Mouse (Mus musculus) midbrain, embryonic 14.5 days (tissue): ENCODE measurements around the gene Apbb1. TPM values are rescaled to one million over a fixed set of nuclear protein-coding genes. Genes with fewer than 3 reads are reported as not detected.

ENCODE experiments used
- ATAC-seq: fragments of 200-750 bp; cut with Nextera tagmentation; 2 replicates; pipeline ENCODE4 v1.8.0; 2017; ENCODE audit warnings: moderate number of reproducible peaks, moderate library complexity; ENCODE audit not compliant: low FRiP score, low TSS enrichment
- DNase-seq: peaks from one replicate; pipeline ENCODE4 v3.0.0-alpha.2; 2015
- H3K27ac ChIP-seq: fragments of 300-500 bp; sonication (generic); replicated peaks from 2 replicates; pipeline ENCODE4 v1.5.1; 2014; ENCODE audit warnings: mild to moderate bottlenecking, low read depth, low read length, moderate library complexity
- H3K27me3 ChIP-seq: fragments of 300-500 bp; sonication (generic); 2 replicates; pipeline ENCODE4 v1.6.1; 2014; ENCODE audit warnings: low read length, control low read depth, mixed read lengths; ENCODE audit not compliant: control insufficient read depth, insufficient read depth
- H3K36me3 ChIP-seq: fragments of 300-500 bp; sonication (generic); 2 replicates; pipeline ENCODE4 v1.6.1; 2014; ENCODE audit warnings: low read length, control low read depth; ENCODE audit not compliant: control insufficient read depth, insufficient read depth
- H3K4me1 ChIP-seq: fragments of 300-500 bp; sonication (generic); 2 replicates; pipeline ENCODE4 v1.6.1; 2014; ENCODE audit warnings: mild to moderate bottlenecking, antibody characterized with exemption, low read length, control low read depth; ENCODE audit not compliant: control insufficient read depth, insufficient read depth
- H3K4me2 ChIP-seq: fragments of 300-500 bp; sonication (generic); 2 replicates; pipeline ENCODE4 v1.6.1; 2014; ENCODE audit warnings: mild to moderate bottlenecking, low read length, moderate library complexity
- H3K4me3 ChIP-seq: fragments of 300-500 bp; sonication (generic); replicated peaks from 2 replicates; pipeline ENCODE4 v1.5.1; 2014; ENCODE audit warnings: low read depth, low read length
- H3K9ac ChIP-seq: fragments of 300-500 bp; sonication (generic); replicated peaks from 2 replicates; pipeline ENCODE4 v1.6.1; 2014; ENCODE audit warnings: mild to moderate bottlenecking, low read length, moderate library complexity
- H3K9me3 ChIP-seq: fragments of 300-500 bp; sonication (generic); 2 replicates; pipeline ENCODE4 v1.6.1; 2016; ENCODE audit warnings: low read length, control low read depth, mixed read lengths; ENCODE audit not compliant: control insufficient read depth
- WGBS: fragments of 180-500 bp; shearing (Covaris S2); extraction: QIAGEN DNeasy Blood & Tissue Kit; methylation state at CpG from one replicate; pipeline ENCODE4 v1.1.7; 2014; 5-methylcytosine and 5-hydroxymethylcytosine counted together
- polyA plus RNA-seq: library from polyadenylated mRNA; unstranded; fragments of >200 nt; fragmentation: Nextera tagmentation; extraction: Ambion mirVana; gene quantifications from 2 replicates; pipeline ENCODE4 v1.2.1, GENCODE M21; 2014

Apbb1 gene
- polyA plus RNA-seq, 1 experiment from 2014 or later = 227 TPM

DNA sequence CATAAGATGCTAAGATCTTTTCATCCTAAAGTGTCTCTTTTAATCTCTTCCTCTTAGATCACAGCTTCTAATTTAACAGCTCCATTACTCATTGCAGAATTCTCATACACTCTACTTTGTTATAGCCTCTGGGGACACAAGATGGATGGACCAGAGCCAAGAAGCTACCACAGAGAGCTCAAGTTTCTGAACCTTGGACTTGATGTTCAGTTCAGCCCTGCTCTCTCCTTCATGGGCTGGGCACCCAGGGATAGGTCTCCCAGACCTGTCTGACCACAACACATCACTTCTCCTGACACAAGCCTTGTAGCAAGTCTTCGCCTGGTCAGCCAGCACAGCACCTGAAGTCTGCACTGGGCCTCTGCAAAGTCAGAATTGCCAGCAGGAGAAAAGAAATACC lies 32.9 kb upstream of the Apbb1 start:
- Histone ChIP-seq H3K36me3 (peaks cover 96% of the 10 kb centered on the region), H3K27ac (no peak overlapping the region), H3K4me2 (no peak overlapping the region), H3K27me3 (no peaks in the 10 kb centered on the region), H3K9me3 (no peaks in the 10 kb centered on the region), H3K4me1 (no peaks in the 10 kb centered on the region), H3K4me3 (no peak overlapping the region), H3K9ac (no peak overlapping the region)
- DNase-seq = no peak
- ATAC-seq = no peak
- 97% methylated on average over 1 of the region's 1 CpGs for whole genome bisulfite sequencing

DNA sequence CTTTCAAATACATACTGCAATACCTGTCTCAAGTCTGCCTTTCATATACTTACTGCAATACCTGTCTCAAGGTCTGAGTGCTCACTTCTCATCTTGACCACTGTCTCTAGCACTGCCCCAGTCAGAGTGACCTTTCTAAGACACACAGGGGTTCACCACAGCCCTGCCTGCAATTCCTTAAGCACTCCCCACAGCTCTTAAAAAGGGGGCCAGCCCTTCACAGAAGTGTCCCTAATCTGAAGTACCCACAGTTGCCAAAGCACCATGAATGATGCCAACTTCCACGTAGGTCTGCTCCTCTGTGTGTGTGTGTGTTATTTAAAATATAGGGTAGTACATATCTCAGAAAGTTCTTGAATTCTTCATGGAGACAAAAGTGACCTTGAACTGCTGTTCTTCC lies 30.3 kb upstream of the Apbb1 start:
- Histone ChIP-seq H3K9me3 (no peaks in the 10 kb centered on the region), H3K9ac (no peak overlapping the region), H3K4me1 (no peaks in the 10 kb centered on the region), H3K36me3 (peaks cover 70% of the 10 kb centered on the region), H3K27ac (no peak overlapping the region), H3K27me3 (no peaks in the 10 kb centered on the region), H3K4me2 (no peak overlapping the region), H3K4me3 (no peak overlapping the region)
- 89% methylated on average over 1 of the region's 1 CpGs for WGBS
- DNase-seq (no peak), ATAC-seq (no peak)

- Histone ChIP-seq H3K36me3 (peaks cover 38% of the 10 kb centered on the region), H3K4me3 (no peak overlapping the region), H3K4me2 (no peak overlapping the region), H3K9ac (no peak overlapping the region), H3K27ac (no peak overlapping the region), H3K27me3 (no peaks in the 10 kb centered on the region), H3K9me3 (no peaks in the 10 kb centered on the region), H3K4me1 (no peaks in the 10 kb centered on the region)
- DNase-seq (no peak), ATAC-seq (no peak)
- 91% methylated on average over 3 of the region's 3 CpGs for WGBS
Observed at GRCm38 (mm10) chr7:105608467-105608866, 27.0 kb upstream of the Apbb1 start.

DNA sequence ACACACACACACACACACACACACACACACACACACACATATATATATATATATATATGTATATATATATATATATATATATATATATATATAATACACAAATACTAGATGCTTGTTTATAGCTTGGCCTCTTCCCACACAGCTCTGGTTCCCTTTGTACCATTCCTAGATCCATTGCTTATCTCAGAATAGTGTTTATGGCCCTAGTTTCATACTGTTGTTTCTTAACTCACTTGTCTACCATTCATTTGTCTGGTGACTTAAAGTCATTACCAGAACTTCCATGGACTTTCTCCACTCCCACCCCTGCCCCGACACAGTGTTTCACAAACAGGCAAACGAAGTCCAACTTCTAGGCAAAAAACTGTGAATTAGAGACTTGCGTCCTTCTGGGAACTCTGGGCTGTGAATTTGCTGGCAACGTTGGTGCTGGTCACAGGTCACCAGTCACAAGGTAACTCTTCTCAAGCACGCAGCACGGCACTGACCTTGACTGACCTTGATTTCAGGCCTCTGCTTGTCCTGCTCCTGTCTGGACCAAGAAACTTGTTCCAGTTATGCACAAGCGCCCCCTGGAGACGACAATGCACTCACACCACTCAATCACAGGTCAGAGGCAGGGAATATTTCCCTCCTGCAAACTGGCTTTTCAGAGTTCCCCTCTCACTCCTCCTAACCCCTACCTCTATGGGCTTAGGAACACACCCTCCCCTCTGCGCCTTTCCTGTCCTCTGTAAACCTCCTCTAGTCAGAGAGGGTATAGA lies 21.6 kb upstream of the Apbb1 start:
- Histone ChIP-seq H3K27ac (no peak overlapping the region), H3K9me3 (no peaks in the 10 kb centered on the region), H3K4me1 (no peaks in the 10 kb centered on the region), H3K4me3 (no peak overlapping the region), H3K27me3 (no peaks in the 10 kb centered on the region), H3K36me3 (no peaks in the 10 kb centered on the region), H3K9ac (no peak overlapping the region), H3K4me2 (no peak overlapping the region)
- WGBS = 39% methylated on average over 9 of the region's 9 CpGs
- peak; percentile 43; the same call in 1 of the 2 replicates for ATAC-seq
- peak; percentile 79 for DNase-seq

DNA sequence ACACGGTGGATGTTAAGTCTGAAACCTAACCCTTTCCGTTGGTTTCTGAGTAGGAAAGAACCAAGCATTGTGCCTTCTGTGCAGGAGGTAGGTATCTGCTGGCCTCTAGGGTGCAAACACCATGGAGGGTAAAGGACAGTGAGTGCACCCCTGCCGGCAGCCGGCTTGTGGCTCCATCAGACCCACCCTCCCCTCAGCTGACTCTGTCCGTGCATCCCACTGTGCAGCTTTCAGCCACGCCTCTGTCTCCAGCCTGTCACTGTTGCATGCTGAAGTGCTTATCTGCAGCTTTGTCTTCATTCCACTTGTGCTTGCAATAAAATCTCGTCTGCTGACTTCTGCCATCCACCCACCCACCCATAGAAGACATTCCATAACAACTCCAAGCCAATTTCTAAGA lies 8.6 kb upstream of the Apbb1 start:
- Histone ChIP-seq H3K27ac (no peak overlapping the region), H3K4me3 (no peak overlapping the region), H3K27me3 (no peaks in the 10 kb centered on the region), H3K36me3 (no peaks in the 10 kb centered on the region), H3K9me3 (no peaks in the 10 kb centered on the region), H3K4me2 (no peak overlapping the region), H3K9ac (no peak overlapping the region), H3K4me1 (no peaks in the 10 kb centered on the region)
- DNase-seq = no peak
- WGBS = 15% methylated on average over 7 of the region's 7 CpGs
- no peak for ATAC-seq

GRCm38 (mm10) chr7:105588325-105588912 lies 7.0 kb upstream of the Apbb1 start:
- Histone ChIP-seq H3K36me3 (no peaks in the 10 kb centered on the region), H3K4me3 (no peak overlapping the region), H3K27ac (no peak overlapping the region), H3K4me2 (no peak overlapping the region), H3K27me3 (no peaks in the 10 kb centered on the region), H3K4me1 (no peaks in the 10 kb centered on the region), H3K9me3 (no peaks in the 10 kb centered on the region), H3K9ac (no peak overlapping the region)
- whole genome bisulfite sequencing = 74% methylated on average over 9 of the region's 9 CpGs
- DNase-seq = no peak
- no peak for ATAC-seq

DNA sequence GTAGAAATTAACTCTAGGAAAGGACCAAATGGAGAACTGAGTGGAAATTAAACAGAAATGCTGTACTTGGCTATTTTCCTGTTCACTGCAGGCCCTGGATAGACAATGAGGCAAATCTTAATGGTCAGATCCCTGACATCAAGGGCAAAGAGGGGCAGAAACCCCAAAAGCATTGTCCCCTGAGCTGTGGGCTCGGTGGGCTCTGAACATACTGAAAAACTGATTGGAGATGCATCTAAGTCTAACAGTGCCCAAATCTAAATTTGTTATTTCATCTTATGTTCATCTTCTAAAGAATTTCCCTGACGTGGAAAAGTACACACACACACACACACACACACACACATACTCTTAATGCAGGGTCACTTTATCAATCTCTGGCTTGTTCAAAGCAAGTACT lies 506 bp upstream of the Apbb1 start:
- WGBS = 77% methylated on average over 2 of the region's 2 CpGs
- Histone ChIP-seq H3K4me1 (peaks cover 17% of the 10 kb centered on the region), H3K27ac (peak overlapping the region; percentile 99), H3K27me3 (no peaks in the 10 kb centered on the region), H3K9ac (peak overlapping the region; percentile 88), H3K4me2 (peak overlapping the region; percentile 62), H3K9me3 (no peaks in the 10 kb centered on the region), H3K36me3 (no peaks in the 10 kb centered on the region), H3K4me3 (peak overlapping the region; percentile 85)
- ATAC-seq (no peak), DNase-seq (no peak)

GRCm38 (mm10) chr7:105580627-105581089 lies 795 bp downstream of the Apbb1 start:
- Histone ChIP-seq H3K27me3 (no peaks in the 10 kb centered on the region), H3K36me3 (no peaks in the 10 kb centered on the region), H3K27ac (peak overlapping the region; percentile 99), H3K4me3 (peak overlapping the region; percentile 85), H3K9me3 (no peaks in the 10 kb centered on the region), H3K4me1 (peaks cover 17% of the 10 kb centered on the region), H3K4me2 (peak overlapping the region; percentile 62), H3K9ac (peak overlapping the region; percentile 88)
- DNase-seq = peak; percentile 82
- WGBS = 0% methylated on average over 18 of the region's 22 CpGs
- ATAC-seq = peak; percentile 62

- no peak overlapping the region for H3K27ac ChIP-seq
- H3K9me3 ChIP-seq = no peaks in the 10 kb centered on the region
- peaks cover 17% of the 10 kb centered on the region for H3K4me1 ChIP-seq
- no peak overlapping the region for H3K9ac ChIP-seq
- H3K27me3 ChIP-seq = no peaks in the 10 kb centered on the region
- no peak overlapping the region for H3K4me3 ChIP-seq
- DNase-seq (no peak), ATAC-seq (no peak)
- WGBS = 79% methylated on average over 2 of the region's 2 CpGs
- H3K4me2 ChIP-seq = no peak overlapping the region
- H3K36me3 ChIP-seq = peaks cover 10% of the 10 kb centered on the region
Observed at GRCm38 (mm10) chr7:105578481-105578880, 3.0 kb downstream of the Apbb1 start.
